Mouse (Mus musculus) layer of hippocampus, adult 9-10 months (tissue): ENCODE data around the gene Fig4.

Experiments used
- DNase-seq: peaks from one replicate; pipeline ENCODE4 v3.0.0; 2022; ENCODE audit warnings: low spot score

The Fig4 gene

DNA sequence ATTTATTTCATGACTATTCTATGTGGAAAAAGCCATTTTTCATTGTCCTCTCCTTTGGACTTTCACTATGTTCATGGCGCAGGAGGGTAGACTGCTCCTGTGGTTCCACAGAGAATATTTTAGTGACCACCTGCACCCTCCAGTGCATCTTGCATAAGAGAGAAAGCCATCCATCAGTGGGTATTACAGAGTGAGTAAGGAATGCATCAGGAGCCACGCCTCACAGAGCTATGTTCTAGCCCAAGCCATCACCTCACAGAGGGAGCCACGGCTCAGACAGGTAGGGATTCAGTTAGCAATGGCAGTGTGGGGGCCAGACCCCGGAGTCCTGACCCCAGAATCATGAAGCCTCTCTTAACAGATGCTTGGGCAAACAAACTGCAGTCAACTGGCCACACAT, 93.5 kb downstream of the Fig4 start:
- DNase-seq: no peak

DNA sequence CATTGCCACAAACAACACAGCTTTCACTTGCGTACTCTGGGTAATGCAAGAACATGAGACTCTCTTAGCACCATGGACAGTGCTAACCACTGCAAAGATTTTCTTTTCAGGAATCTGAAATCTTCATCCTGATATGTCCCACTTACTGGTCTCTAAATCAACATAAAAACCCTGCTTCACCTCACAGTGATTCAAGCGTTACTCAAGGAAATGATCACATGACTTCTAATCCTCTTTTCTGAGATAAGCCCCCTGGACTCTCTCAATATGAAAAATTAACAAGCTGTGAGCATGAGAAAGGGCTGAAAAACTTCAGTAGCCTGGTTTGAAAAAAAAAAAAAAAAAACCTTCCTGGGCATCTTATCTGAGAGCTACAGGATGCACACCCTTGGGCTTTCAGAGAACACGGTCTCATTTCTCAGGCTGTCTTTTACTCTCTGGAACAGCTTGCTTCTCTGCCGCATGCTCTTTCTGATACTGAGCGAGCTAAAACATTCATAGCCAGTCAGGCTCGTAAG, 94.1 kb downstream of the Fig4 start:
- DNase-seq: no peak

DNA sequence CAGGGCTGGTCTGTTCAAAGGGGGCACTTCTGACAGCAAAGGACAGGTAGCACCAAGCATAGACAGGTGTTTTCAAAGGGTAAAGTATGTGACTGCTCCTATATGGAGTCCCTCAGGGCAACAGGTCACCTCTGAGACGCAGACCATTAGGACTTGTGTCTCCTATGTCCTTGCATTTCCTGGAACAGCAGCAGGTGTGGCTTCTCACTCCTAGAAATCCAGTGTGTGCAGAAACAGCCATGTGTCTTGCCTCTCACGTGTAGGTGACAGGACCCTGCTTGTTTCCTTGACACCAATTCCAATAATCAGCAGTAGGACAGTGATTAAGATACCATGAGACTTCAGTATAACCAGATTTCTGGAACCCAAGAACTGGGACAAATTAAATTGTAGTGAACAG, 97.4 kb downstream of the Fig4 start:
- no peak for DNase-seq

DNA sequence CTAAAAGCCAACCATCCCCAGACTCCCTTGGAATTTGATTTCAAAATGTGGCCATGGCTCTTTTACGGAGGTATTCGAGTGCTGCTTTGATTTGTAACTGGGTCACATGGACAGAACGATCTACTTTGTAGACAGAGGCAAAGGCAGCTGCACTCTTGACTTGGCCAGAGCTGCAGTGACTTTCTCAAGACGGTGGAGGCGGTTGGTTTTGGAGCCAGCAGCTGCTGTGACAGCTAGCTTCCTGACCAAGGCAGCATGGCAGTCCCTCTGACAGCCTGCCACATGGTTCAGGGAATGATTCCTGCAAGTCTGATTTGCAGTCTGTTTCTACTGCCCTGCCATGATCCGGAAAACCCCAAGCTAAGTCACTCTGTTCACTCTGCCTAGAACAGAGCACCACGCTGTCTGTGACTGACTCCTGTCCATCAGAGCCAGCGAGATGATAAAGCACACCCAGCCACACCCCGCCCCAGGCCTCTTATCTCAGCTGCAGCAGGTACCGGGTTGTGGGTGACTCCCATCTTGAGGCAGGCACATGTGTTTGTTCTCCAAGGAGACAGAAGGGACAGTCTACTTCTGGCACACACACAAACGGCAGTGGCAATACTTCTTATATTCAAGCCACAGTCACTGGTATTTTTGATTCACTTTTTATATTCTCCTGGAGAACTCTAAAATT, 98.3 kb downstream of the Fig4 start:
- no peak for DNase-seq

- no peak for DNase-seq
These were observed 98.9 kb downstream of the Fig4 start for GRCm38 (mm10) chr10:41204191-41204590.

DNA sequence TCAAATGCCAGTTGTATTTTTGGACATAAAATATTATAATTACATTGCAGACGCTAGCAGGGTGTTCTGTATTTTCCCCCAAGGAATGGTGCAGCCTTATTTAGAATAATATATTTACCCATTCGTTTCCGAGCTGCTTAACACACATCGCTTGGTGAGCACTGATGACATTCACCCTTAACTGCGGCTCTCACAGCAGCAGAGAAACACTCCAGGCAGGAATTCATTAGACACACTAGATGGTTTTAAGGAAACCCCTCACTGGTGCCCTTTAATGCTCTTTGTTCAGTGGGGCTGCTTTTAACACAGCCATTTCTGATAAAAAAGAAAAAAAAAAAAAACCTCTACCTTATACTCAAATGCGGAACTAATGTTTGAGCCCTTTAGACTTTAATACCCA, 104.3 kb downstream of the Fig4 start:
- no peak for DNase-seq

DNA sequence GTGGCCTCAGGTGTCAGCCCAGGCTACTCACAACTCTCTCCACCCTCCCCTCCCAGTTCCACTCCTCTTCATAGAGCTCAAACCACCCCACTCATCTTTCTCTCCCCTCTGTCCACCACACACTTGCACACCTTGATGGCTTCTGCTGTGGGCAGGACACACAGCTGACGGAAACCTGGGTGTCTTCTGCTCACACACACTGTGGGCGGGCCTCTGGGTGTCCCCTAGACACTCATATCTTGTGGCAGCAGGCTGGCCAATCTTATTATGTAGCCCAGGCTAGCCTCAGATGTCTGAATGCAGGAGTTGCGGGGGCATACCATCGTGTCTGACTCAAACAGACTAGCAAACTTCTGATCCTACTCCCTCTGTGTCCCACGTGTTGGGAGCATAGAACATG, 105.3 kb downstream of the Fig4 start:
- no peak for DNase-seq

GRCm38 (mm10) chr10:41196295-41196694, 106.8 kb downstream of the Fig4 start:
- no peak for DNase-seq

DNA sequence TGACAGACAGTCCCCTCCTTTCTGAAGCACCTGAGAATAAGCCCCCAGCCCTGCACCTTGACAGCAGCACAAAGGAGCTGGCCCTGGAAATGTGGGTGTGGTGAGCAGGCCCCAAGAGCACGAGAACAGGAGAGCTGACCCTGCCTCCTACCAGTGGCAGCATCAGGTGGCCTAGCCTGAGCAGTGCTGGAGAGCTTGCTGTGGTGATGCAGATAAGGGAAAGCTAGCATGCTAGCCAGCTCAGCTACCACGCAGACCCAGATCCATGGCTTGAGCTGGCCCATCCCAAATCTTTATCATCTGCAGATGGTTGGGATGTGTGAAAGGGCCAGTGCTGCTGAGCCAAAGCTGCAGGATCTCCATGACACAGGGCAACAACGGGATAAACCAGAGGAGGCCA, 113.7 kb downstream of the Fig4 start:
- DNase-seq: no peak

GRCm38 (mm10) chr10:41183975-41184374, 119.1 kb downstream of the Fig4 start:
- no peak for DNase-seq

GRCm38 (mm10) chr10:41182644-41183043, 120.4 kb downstream of the Fig4 start:
- no peak for DNase-seq

DNA sequence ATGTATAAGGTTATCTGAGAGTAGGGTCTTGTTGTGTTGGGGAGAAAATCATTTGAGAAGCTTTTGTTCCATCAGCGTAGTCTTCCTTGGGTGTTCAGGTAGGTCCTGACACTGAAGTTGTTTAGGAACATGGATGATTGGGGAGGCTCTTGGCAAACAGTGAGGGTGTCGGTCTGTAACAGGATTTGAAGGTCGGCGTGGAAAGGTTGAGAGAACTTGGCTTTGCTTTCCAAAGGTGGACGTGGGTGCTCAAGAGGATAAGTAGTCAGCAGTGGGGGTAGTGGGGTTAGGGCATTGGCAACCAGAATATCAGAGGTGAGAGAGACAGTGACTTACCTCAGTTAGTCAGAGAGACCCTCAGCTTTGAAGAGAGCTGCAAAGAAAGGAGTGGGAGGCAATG, 136.9 kb downstream of the Fig4 start:
- DNase-seq: no peak

DNA sequence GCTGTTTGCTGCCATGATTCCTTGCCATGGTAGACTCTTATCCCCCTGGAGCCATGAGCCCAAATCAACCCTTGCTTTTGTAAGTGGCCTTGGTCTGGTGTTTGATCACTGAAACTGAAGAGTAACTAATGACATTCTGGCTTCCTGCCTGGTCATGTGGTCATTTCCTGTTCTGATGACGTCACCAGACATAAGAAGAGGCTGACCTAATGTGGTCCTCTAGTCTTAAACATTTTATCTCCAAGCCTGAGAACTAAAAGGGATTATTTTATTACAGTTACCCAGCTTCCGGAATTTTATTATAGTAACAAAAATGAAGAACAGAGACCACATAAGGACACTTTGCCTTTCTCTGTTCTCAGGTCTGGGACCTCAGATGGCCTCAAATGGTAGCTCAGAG, 140.0 kb downstream of the Fig4 start:
- DNase-seq: no peak

- no peak for DNase-seq
These were observed 145.8 kb downstream of the Fig4 start for GRCm38 (mm10) chr10:41157296-41157695.

DNA sequence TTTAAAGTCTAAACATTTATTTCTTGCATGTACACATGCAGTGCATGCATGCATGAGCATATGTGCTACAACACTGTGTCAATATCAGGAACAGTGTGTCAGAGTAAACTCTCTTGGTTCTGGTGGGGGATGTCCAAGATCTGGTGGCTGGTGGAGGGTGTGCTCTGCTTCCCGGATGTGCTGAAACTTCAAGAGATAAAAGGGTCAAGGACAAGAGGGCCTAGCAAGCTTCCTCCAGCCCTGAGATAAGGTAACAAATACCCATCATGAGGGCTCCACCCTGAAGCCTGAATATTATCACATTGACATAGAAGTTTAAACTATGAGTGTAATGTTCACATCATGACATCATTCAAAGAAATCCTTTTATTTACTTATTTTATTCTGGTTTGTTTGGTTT, 146.4 kb downstream of the Fig4 start:
- no peak for DNase-seq

DNA sequence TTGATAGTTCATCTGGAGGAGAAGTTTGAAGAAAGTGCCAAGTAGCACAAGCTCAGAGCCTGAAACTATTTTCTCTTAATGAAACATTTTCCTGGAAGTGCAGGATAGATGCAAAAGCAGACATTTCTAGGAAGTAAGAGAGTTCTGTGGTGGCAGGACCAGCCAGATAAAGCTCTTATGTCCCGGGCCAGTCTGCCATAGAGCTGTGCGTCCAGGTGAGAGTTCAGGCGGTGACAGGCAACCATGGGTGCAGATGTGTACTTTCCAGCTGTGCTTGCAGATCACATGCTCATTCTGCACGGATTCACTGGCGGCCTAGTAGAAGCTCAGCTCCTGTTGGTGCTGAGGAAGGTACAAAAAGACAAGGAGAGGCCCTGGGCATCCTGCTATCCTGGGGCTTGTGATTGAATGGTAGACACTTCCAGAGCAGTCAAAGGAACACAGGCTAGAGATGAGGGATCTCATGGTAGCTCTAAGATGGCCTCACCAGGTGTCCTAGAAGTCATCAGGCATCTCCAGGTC, 149.8 kb downstream of the Fig4 start:
- DNase-seq: no peak

DNA sequence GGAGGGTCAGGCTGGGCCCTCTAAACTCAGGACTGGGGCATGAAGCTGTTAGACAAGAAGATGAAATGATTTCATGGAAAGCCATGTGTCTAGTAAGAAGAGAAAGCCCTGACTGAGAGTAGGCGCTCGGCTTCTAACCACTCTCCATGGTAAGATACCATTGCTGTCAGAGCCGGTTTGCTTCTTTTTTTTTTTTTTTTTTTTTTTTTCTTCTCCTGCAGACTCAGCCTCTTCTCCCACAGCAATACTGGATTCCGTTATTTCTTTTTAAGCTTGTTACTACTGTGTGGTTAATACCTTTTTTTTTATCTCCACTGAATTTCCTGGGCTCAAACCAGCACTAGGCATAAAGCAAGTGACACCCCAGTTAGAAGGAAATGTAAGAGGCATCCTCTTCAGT, 151.2 kb downstream of the Fig4 start:
- DNase-seq: no peak

- DNase-seq: no peak
These were observed 151.6 kb downstream of the Fig4 start for GRCm38 (mm10) chr10:41151441-41151840.

GRCm38 (mm10) chr10:41151021-41151420, 152.0 kb downstream of the Fig4 start:
- no peak for DNase-seq

DNA sequence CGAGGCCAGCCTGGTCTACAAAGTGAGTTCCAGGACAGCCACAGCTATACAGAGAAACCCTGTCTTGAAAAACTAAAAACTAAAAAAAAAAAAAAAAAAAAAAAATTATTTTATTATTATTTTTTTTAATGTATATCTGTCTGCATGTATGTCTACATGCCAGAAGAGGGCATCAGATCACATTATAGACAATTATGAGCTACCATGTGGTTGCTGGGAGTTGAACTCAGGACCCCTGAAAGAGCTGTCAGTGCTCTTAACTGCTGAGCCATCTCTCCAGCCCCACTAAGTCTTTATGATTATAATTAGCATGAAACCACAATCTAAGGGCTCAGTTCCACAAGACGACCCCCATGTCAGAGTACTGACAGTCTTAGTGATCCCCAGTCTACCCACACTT, 152.6 kb downstream of the Fig4 start:
- no peak for DNase-seq

DNA sequence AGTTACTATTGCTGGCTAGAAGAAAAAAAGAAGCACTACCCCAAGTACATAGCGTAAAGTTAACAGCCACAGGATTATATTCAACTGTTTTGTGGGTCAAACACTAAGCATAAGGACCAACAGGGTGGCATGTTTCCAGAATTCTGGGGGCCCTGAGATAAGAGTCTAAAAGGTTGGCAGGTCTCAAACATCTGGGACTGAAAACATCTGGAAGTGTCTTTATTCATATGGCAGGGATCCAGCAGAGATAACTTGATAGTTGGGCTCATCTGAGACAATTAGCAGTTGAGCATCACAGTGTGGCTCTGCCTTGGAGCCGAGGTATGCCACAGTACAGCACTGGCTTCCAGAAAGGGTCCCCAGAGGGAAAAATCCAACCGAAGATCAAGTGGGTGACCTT, 153.8 kb downstream of the Fig4 start:
- DNase-seq: no peak

GRCm38 (mm10) chr10:41146141-41146540, 156.9 kb downstream of the Fig4 start:
- DNase-seq: no peak
